Mouse (Mus musculus) adrenal gland, adult 10 weeks (tissue): Measurements from ENCODE around the gene Slc6a2. TPM values are rescaled to one million over a fixed set of nuclear protein-coding genes. Genes with fewer than 3 reads are reported as not detected.

Source experiments
- polyA plus RNA-seq: library from polyadenylated mRNA; stranded (reverse); fragments of 350-450 nt; fragmentation: Illumina TruSeq; extraction: RNeasy Lipid Tissue Mini Kit (QIAGEN cat#74804); gene quantifications from one replicate; pipeline ENCODE4 v1.2.3, GENCODE M21; 2014; ENCODE audit warnings: low read depth, low replicate concordance

Slc6a2 gene
- 9.0 TPM for polyA plus RNA-seq

DNA sequence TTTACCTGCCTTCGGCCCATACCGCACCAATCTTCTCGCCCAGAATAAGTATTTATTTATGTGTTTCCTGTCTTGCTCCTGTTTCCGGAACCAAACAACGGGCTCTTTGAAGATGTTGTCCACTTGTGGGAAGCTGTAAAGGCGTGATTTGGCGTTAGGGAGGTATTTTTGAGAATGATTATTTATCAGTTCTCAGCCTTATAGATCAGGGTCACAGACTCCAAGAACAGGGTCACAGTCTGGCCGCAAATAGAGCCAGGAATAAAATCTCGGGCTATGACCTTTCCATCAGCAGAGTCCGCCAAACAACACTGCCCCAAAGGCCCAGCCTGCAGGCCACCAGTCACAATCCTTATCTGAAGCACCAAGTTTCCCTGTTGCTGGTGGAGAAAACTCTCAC lies at the start of gene Slc6a2:
Slc6a2 (plus strand) TSS at position 301 of the 400 bp plus-strand sequence.

DNA sequence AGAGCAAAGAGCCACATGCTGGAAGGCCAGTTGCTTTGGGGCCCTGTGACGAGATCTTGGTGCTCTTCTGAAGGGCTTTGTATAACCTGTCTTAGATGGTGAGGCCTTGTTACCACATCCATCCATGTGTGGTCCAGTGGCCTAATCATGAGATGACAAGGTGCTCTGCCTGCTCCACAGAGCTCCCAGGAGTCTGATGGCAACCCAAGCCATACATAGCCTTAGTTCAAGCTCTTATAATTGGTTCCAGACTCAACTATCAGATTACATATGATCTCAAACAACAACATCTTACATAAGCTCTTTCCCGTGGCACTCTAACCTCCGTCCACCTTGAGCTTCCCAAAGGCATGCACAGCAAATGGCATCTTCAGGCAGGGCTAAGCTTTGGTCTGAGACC lies 88.2 kb downstream of the Slc6a2 start, which contains the start of gene Ces1a:
Ces1a (minus strand) TSS at position 101 of the 400 bp plus-strand sequence.

Other genes with a start within 250 kb of the Slc6a2 start
- 3.8 TPM for gene Mmp2, start 132.8 kb upstream of the Slc6a2 start, polyA plus RNA-seq
- 2.2 TPM for gene Lpcat2, start 104.7 kb upstream of the Slc6a2 start, polyA plus RNA-seq
- gene Capns2, start 58.7 kb upstream of the Slc6a2 start, polyA plus RNA-seq = not detected
- not detected for gene Ces1a, start 88.1 kb downstream of the Slc6a2 start, polyA plus RNA-seq
- gene Ces1b, start 119.9 kb downstream of the Slc6a2 start, polyA plus RNA-seq = not detected
- not detected for gene Ces1c, start 171.2 kb downstream of the Slc6a2 start, polyA plus RNA-seq
- gene Ces1d, start 237.8 kb downstream of the Slc6a2 start, polyA plus RNA-seq = 167 TPM